Mouse (Mus musculus) ES-Bruce4 (cell line): Measurements from ENCODE around the gene Slc25a21.

ENCODE experiments used
- CTCF ChIP-seq: IDR thresholded peaks from one replicate; pipeline ENCODE4 v1.8.1; 2011; ENCODE audit warnings: low read depth, low read length
- EP300 ChIP-seq: IDR thresholded peaks from 2 replicates; pipeline ENCODE4 v1.6.1; 2011; ENCODE audit warnings: low read depth, low read length; ENCODE audit not compliant: insufficient read depth
- POLR2A ChIP-seq: IDR thresholded peaks from one replicate; pipeline ENCODE4 v1.8.1; 2011; ENCODE audit warnings: low read length; ENCODE audit not compliant: insufficient read depth

DNA sequence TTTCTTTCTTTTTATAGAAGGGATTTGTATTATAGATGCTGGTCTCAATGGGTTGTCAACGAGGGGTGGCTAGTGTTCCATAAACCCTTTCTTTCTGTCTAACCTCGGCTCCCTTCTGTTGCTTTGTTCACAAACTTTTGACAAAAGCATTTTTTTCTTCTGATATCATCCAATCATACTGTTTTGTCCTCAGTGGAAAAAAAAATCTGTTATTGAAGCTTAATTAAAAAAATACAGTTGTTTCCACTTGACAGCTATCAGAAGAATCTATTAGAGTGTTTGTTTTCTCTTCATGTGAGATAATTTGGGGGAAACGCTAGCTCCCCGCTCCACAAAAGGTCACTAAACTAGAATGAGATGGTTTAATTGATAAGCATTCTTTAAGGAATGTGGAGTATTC is 469.6 kb downstream of the Slc25a21 start:
- TF ChIP-seq POLR2A (no peak), CTCF (no peak), EP300 (no peak)
